Mouse (Mus musculus) kidney, adult 2 months (tissue): ENCODE data around the gene Vps54.

Experiments
- CTCF ChIP-seq: fragments of 200-500 bp; conservative IDR thresholded peaks from 2 replicates; pipeline ENCODE4 v1.5.1; 2011; ENCODE audit warnings: low read depth, mild to moderate bottlenecking, control low read depth, low read length, moderate library complexity, mixed read lengths; ENCODE audit not compliant: insufficient read depth, insufficient read length
- POLR2A ChIP-seq: fragments of 200-500 bp; IDR thresholded peaks from one replicate; pipeline ENCODE4 v1.6.1; 2011; ENCODE audit warnings: low read depth, low read length, control low read depth

DNA sequence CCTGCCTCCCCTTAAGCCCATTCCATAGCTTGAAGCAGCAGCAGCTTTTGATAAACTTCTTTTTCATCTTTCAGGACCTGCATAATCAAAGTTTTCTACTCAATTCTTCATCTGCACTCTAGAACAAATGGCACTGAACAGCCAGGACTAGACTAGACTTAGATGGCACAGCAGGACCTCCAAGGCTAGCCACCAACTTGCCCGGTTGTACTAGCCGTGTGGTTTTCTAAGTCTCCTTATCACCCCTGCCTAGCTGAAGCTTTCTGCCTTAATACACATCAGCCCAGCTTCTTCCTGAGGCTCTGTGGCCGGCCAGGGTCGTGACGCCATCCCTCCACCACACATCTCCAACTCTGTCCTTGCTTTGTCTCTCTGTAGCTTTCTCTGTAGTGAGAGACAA is 89.1 kb downstream of the Vps54 start:
- TF ChIP-seq CTCF (no peak), POLR2A (no peak)
